Mouse (Mus musculus) heart, adult 2 months (tissue): ENCODE measurements around the gene Crbn. TPM values are rescaled to one million over a fixed set of nuclear protein-coding genes. Genes with fewer than 3 reads are reported as not detected.

Experiments
- DNase-seq, 2 experiments: peaks; one replicate each; pipeline ENCODE4 v3.0.0; 2021
- H3K27ac ChIP-seq: fragments of 200-600 bp; 2 replicates; pipeline ENCODE4 v1.8.1; 2022
- H3K27me3 ChIP-seq: fragments of 200-500 bp; 2 replicates; pipeline ENCODE4 v1.6.1; 2012; ENCODE audit warnings: mild to moderate bottlenecking, low read length, inconsistent platforms, mixed read lengths; ENCODE audit not compliant: control insufficient read depth, insufficient read depth
- H3K36me3 ChIP-seq: fragments of 200-500 bp; 2 replicates; pipeline ENCODE4 v1.6.1; 2012; ENCODE audit warnings: low read length, inconsistent platforms; ENCODE audit not compliant: control insufficient read depth, insufficient read depth
- H3K4me1 ChIP-seq: fragments of 200-500 bp; 2 replicates; pipeline ENCODE4 v1.6.1; 2011; ENCODE audit warnings: low read length; ENCODE audit not compliant: control insufficient read depth, insufficient read depth
- H3K4me3 ChIP-seq: fragments of 200-600 bp; 2 replicates; pipeline ENCODE4 v1.8.1; 2022
- H3K79me2 ChIP-seq: fragments of 200-500 bp; replicated peaks from 2 replicates; pipeline ENCODE4 v1.6.1; 2012; ENCODE audit warnings: mild to moderate bottlenecking, inconsistent platforms, low read length, moderate library complexity, mixed read lengths; ENCODE audit not compliant: control insufficient read depth, insufficient read depth
- H3K9ac ChIP-seq: fragments of 200-500 bp; 2 replicates; pipeline ENCODE4 v1.6.1; 2012; ENCODE audit warnings: low read depth, mild to moderate bottlenecking, control low read depth, inconsistent platforms, low read length, mixed read lengths
- CTCF ChIP-seq: fragments of 200-600 bp; IDR thresholded peaks from 2 replicates; pipeline ENCODE4 v1.8.1; 2022; ENCODE audit warnings: antibody characterized with exemption, mild to moderate bottlenecking, moderate library complexity
- EP300 ChIP-seq: fragments of 200-500 bp; IDR thresholded peaks from 2 replicates; pipeline ENCODE4 v1.6.1; 2011; ENCODE audit warnings: low read depth, low read length, control low read depth; ENCODE audit not compliant: insufficient read depth
- POLR2A ChIP-seq: fragments of 200-500 bp; IDR thresholded peaks from 2 replicates; pipeline ENCODE4 v1.6.1; 2011; ENCODE audit warnings: mild to moderate bottlenecking, low read depth, low read length, control low read depth; ENCODE audit not compliant: insufficient read depth
- WGBS: fragments of 180-500 bp; shearing (Covaris S2); methylation state at CpG from one replicate; pipeline ENCODE4 v1.1.7; 2018; 5-methylcytosine and 5-hydroxymethylcytosine counted together
- intact Hi-C: fragments of 180-260 bp; cut with DNase I; formaldehyde crosslinking; loops from one replicate; pipeline ENCODE4 v1.15.1; 2025
- polyA plus RNA-seq: library from polyadenylated mRNA; depleted of rRNA; stranded (reverse); fragments of >200 nt; gene quantifications from 2 replicates; pipeline ENCODE4 v1.2.3, GENCODE M21; 2012
- total RNA-seq, 2 experiments: library from RNA; stranded (reverse); gene quantifications; 2 replicates each; pipeline ENCODE4 v1.2.3; 2021

The Crbn gene
- total and polyA plus RNA-seq, 3 experiments: 13.5 to 57.1 (median 46.1) TPM

- intact Hi-C loops: no loop called here
- Histone ChIP-seq H3K27me3 (no peaks in the 10 kb centered on the region), H3K9ac (peak overlapping the region; percentile 78; the same call in 1 of the 2 replicates), H3K4me3 (peak overlapping the region; percentile 77), H3K27ac (no peak overlapping the region), H3K79me2 (peaks cover 2% of the 10 kb centered on the region; the same call in 1 of the 2 replicates), H3K36me3 (peaks cover 4% of the 10 kb centered on the region), H3K4me1 (peaks cover 5% of the 10 kb centered on the region)
- WGBS: 23% methylated on average over 4 of the region's 4 CpGs
- TF ChIP-seq POLR2A (no peak), EP300 (no peak), CTCF (no peak)
- DNase-seq: no peak
Observed at GRCm38 (mm10) chr6:106770046-106770445, 29.8 kb downstream of the Crbn start.

GRCm38 (mm10) chr6:106769290-106769866, 30.5 kb downstream of the Crbn start:
- intact Hi-C loops: loop anchor here (1.0 kb wide), 1 partner anchor 31 kb away; the partner anchor contains the start of gene Crbn

DNA sequence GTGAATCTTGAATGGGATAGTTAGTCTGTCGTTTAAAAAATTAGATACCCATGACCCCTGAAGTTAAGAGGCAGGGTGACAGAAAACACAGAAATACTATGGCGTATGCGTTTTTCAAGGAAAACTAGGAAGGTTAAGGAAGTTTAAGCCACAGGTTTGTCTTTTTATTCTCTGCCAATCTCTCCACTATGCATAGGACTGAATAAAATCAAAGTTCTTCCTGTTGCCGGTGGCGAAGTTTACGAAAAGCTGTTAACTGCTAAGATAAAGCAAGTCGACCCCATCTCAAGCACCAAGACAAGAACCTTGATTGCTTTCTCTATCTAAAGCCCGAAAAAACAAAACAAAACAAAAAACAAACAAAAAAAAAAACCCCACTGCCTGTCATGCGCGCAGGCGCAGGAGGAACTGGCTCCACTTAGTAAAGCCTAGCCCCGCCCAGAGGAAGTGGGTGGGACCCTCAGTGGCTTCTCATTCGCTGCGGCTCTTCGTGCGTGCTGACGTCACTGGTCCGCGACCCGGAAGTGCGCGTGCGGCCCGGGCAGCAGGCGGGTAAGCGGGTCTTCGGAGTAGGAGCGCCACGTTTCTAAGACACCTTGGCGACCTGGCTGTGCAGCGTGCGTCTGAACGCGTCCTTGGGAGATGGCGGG, 31.1 kb downstream of the Crbn start, which contains the start of gene Trnt1:
Gene Trnt1 (plus strand): TSS at position 481 of the 650 bp plus-strand sequence.
- peak within 1 kb of the TSS; percentile 78 for H3K9ac ChIP-seq
- WGBS: 7% methylated on average over 35 of the region's 35 CpGs

More at GRCm38 (mm10) chr6:106769290-106769866, 30.5 kb downstream of the Crbn start:
- peaks cover 2% of the 10 kb centered on the region; the same call in 1 of the 2 replicates for H3K79me2 ChIP-seq
- peaks cover 5% of the 10 kb centered on the region for H3K4me1 ChIP-seq
- H3K36me3 ChIP-seq: peaks cover 4% of the 10 kb centered on the region
- TF ChIP-seq EP300 (no peak), POLR2A (no peak), CTCF (no peak)
- peak overlapping the region; percentile 77 for H3K4me3 ChIP-seq
- under 1% methylated on average over 33 of the region's 33 CpGs for WGBS
- H3K9ac ChIP-seq: peak overlapping the region; percentile 78
- no peak for DNase-seq
- peak overlapping the region; percentile 62 for H3K27ac ChIP-seq
- no peaks in the 10 kb centered on the region for H3K27me3 ChIP-seq

DNA sequence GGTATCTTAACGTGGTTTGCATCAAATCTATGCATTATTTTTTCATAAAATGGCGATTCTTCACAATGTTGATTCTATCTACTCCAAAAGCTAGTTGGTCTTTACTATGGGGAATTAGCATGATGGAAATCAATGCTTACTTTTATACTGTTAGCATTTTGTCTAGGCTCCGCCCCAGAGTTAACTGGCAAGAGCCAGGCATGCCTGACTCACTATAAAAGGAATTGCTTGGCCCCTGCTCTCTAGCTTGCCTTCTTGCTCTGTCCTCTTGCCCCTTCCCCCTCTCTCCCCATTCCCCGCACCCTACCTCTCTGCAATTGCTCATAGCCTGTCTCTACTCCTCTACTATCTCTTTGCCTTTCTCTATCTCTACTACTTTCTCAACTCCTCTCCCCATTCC, 33.1 kb downstream of the Crbn start:
- no peaks in the 10 kb centered on the region for H3K27me3 ChIP-seq
- TF ChIP-seq EP300: no peak
- TF ChIP-seq POLR2A: no peak
- no peak for TF ChIP-seq CTCF
- no peak overlapping the region for H3K27ac ChIP-seq
- intact Hi-C loops: no loop called here
- peaks cover 5% of the 10 kb centered on the region for H3K4me1 ChIP-seq
- DNase-seq: no peak
- H3K4me3 ChIP-seq: no peak overlapping the region
- 69% methylated on average over 4 of the region's 4 CpGs for WGBS
- H3K79me2 ChIP-seq: peaks cover 2% of the 10 kb centered on the region; the same call in 1 of the 2 replicates
- H3K36me3 ChIP-seq: peaks cover 4% of the 10 kb centered on the region
- H3K9ac ChIP-seq: no peak overlapping the region

More for the DNA sequence above, 31.1 kb downstream of the Crbn start, which contains the start of gene Trnt1:
- no peaks in the 10 kb centered on the region for H3K27me3 ChIP-seq
- peak within 1 kb of the TSS; percentile 77 for H3K4me3 ChIP-seq
- H3K36me3 ChIP-seq: peaks cover 4% of the 10 kb centered on the region
- H3K79me2 ChIP-seq: peaks cover 2% of the 10 kb centered on the region; the same call in 1 of the 2 replicates
- DNase-seq: peak; percentile 98
- intact Hi-C loops: loop anchor here (1.0 kb wide), 1 partner anchor 32 kb away; the partner anchor contains the start of gene Crbn
- peak within 1 kb of the TSS; percentile 86 for H3K27ac ChIP-seq
- H3K4me1 ChIP-seq: peaks cover 5% of the 10 kb centered on the region
- peak; percentile 86 for TF ChIP-seq POLR2A
- TF ChIP-seq CTCF: no peak
- TF ChIP-seq EP300: peak; percentile 63; the same call in 1 of the 2 replicates

- Histone ChIP-seq H3K27me3 (no peaks in the 10 kb centered on the region), H3K36me3 (peaks cover 4% of the 10 kb centered on the region), H3K27ac (no peak overlapping the region), H3K9ac (no peak overlapping the region), H3K4me3 (no peak overlapping the region), H3K4me1 (peaks cover 5% of the 10 kb centered on the region), H3K79me2 (no peaks in the 10 kb centered on the region)
- 44% methylated on average over 1 of the region's 1 CpGs for WGBS
- TF ChIP-seq EP300 (no peak), CTCF (no peak), POLR2A (no peak)
- intact Hi-C loops: no loop called here
- no peak for DNase-seq
Observed at GRCm38 (mm10) chr6:106765892-106766291, 34.0 kb downstream of the Crbn start.
